Mouse (Mus musculus) liver, embryonic 14.5 days (tissue): ENCODE measurements at regions not wholly inside any gene's neighbourhood (a gene's known extent, or its start where the extent isn't known, plus 50 kb on each side); places are given as distances from the start of the nearest gene placed in this dataset.

Source experiments
- ATAC-seq: fragments of 200-750 bp; cut with Nextera tagmentation; 2 replicates; pipeline ENCODE4 v1.8.0; 2017; ENCODE audit warnings: moderate number of reproducible peaks, mild to moderate bottlenecking, moderate library complexity; ENCODE audit not compliant: insufficient read depth
- DNase-seq, 3 experiments: peaks; one replicate each; pipeline ENCODE4 v3.0.0-alpha.2; 2012 to 2013; ENCODE audit warnings: low read depth in 3 of 3, low spot score in 3 of 3
- H3K27ac ChIP-seq: fragments of 300-500 bp; sonication (generic); 2 replicates; pipeline ENCODE4 v1.5.1; 2014; ENCODE audit warnings: moderate library complexity, mild to moderate bottlenecking, control low read depth, inconsistent platforms
- H3K27me3 ChIP-seq: fragments of 300-500 bp; sonication (generic); 2 replicates; pipeline ENCODE4 v1.6.1; 2014; ENCODE audit warnings: mild to moderate bottlenecking, low read length, moderate library complexity; ENCODE audit not compliant: control insufficient read depth, insufficient read depth
- H3K36me3 ChIP-seq: fragments of 300-500 bp; sonication (generic); replicated peaks from 2 replicates; pipeline ENCODE4 v1.6.1; 2014; ENCODE audit warnings: low read depth; ENCODE audit not compliant: control insufficient read depth, insufficient read depth
- H3K4me1 ChIP-seq, 2 experiments: fragments of 200-500 bp in 1 of 2; fragments of 300-500 bp in 1 of 2; sonication (generic) in 1 of 2; replicated peaks; 2 replicates each; pipeline ENCODE4 v1.6.1; 2012 to 2014; ENCODE audit warnings: antibody characterized with exemption in 1 of 2, inconsistent platforms in 1 of 2, low read length in 1 of 2; ENCODE audit not compliant: control insufficient read depth in 2 of 2, insufficient read depth in 2 of 2
- H3K4me2 ChIP-seq: fragments of 300-500 bp; sonication (generic); 2 replicates; pipeline ENCODE4 v1.6.1; 2014; ENCODE audit warnings: low read depth, mild to moderate bottlenecking, control low read depth, moderate library complexity
- H3K4me3 ChIP-seq, 2 experiments: fragments of 200-500 bp in 1 of 2; fragments of 300-500 bp in 1 of 2; sonication (generic) in 1 of 2; 2 replicates each; pipeline ENCODE4 v1.5.1; 2012 to 2014; ENCODE audit warnings: low read depth in 2 of 2, low read length in 2 of 2, mild to moderate bottlenecking in 2 of 2, control low read depth in 1 of 2, inconsistent platforms in 1 of 2, moderate library complexity in 1 of 2; ENCODE audit not compliant: insufficient read depth in 1 of 2
- H3K9ac ChIP-seq: fragments of 300-500 bp; sonication (generic); replicated peaks from 2 replicates; pipeline ENCODE4 v1.6.1; 2014; ENCODE audit warnings: mild to moderate bottlenecking, control low read depth, moderate library complexity
- H3K9me3 ChIP-seq: fragments of 300-500 bp; sonication (generic); 2 replicates; pipeline ENCODE4 v1.6.1; 2016; ENCODE audit warnings: low read length, mixed read lengths; ENCODE audit not compliant: control insufficient read depth
- CTCF ChIP-seq: IDR thresholded peaks from 2 replicates; pipeline ENCODE4 v1.5.1; 2016; ENCODE audit warnings: antibody characterized with exemption, low read depth, control low read depth
- EP300 ChIP-seq: IDR thresholded peaks from 2 replicates; pipeline ENCODE4 v1.6.1; 2016; ENCODE audit warnings: antibody characterized with exemption, low read depth
- whole genome bisulfite sequencing: fragments of 180-500 bp; shearing (Covaris S2); extraction: QIAGEN DNeasy Blood & Tissue Kit; methylation state at CpG from one replicate; pipeline ENCODE4 v1.1.7; 2014; ENCODE audit not compliant: insufficient replicate concordance; 5-methylcytosine and 5-hydroxymethylcytosine counted together

- H3K4me3 ChIP-seq: no peak overlapping the region
- no peak overlapping the region for H3K4me2 ChIP-seq
- DNase-seq: no peak
- TF ChIP-seq CTCF: no peak
- no peak for TF ChIP-seq EP300
- no peak overlapping the region for H3K27ac ChIP-seq
- no peak for ATAC-seq
- WGBS: 79% methylated on average over 2 of the region's 2 CpGs
- H3K27me3 ChIP-seq: no peaks in the 10 kb centered on the region
- H3K9me3 ChIP-seq: no peaks in the 10 kb centered on the region
- no peaks in the 10 kb centered on the region for H3K36me3 ChIP-seq
- H3K9ac ChIP-seq: no peak overlapping the region
- H3K4me1 ChIP-seq: no peaks in the 10 kb centered on the region
Measured at GRCm38 (mm10) chr3:57228400-57228799, 73.4 kb downstream of the Tm4sf1 start.

- H3K4me1 ChIP-seq: no peaks in the 10 kb centered on the region
- ATAC-seq (no peak), DNase-seq (no peak)
- WGBS: 37% methylated on average over 2 of the region's 2 CpGs
- no peaks in the 10 kb centered on the region for H3K9me3 ChIP-seq
- no peak overlapping the region for H3K9ac ChIP-seq
- TF ChIP-seq CTCF: no peak
- H3K36me3 ChIP-seq: no peaks in the 10 kb centered on the region
- H3K27ac ChIP-seq: no peak overlapping the region
- H3K27me3 ChIP-seq: no peaks in the 10 kb centered on the region
- no peak overlapping the region for H3K4me2 ChIP-seq
- H3K4me3 ChIP-seq: no peak overlapping the region
Measured at GRCm38 (mm10) chr3:57223773-57224172, 78.0 kb downstream of the Tm4sf1 start.

GRCm38 (mm10) chr3:57222318-57222914, 79.4 kb downstream of the Tm4sf1 start:
- TF ChIP-seq EP300 (no peak), CTCF (no peak)
- 45% methylated on average over 3 of the region's 3 CpGs for WGBS

GRCm38 (mm10) chr3:57218431-57218830, 83.4 kb downstream of the Tm4sf1 start:
- no peaks in the 10 kb centered on the region for H3K4me1 ChIP-seq
- no peak for TF ChIP-seq CTCF
- TF ChIP-seq EP300: no peak
- ATAC-seq (no peak), DNase-seq (no peak)
- no peak overlapping the region for H3K4me2 ChIP-seq
- no peak overlapping the region for H3K4me3 ChIP-seq
- no peaks in the 10 kb centered on the region for H3K27me3 ChIP-seq
- H3K9me3 ChIP-seq: no peaks in the 10 kb centered on the region
- 50% methylated on average over 3 of the region's 3 CpGs for WGBS
- H3K36me3 ChIP-seq: no peaks in the 10 kb centered on the region
- no peak overlapping the region for H3K27ac ChIP-seq
- H3K9ac ChIP-seq: no peak overlapping the region

More at GRCm38 (mm10) chr3:57222318-57222914, 79.4 kb downstream of the Tm4sf1 start:
- Histone ChIP-seq H3K4me3 (no peak overlapping the region), H3K4me2 (no peak overlapping the region), H3K9ac (no peak overlapping the region), H3K4me1 (no peaks in the 10 kb centered on the region), H3K9me3 (no peaks in the 10 kb centered on the region), H3K36me3 (no peaks in the 10 kb centered on the region), H3K27ac (no peak overlapping the region), H3K27me3 (no peaks in the 10 kb centered on the region)
- DNase-seq (no peak), ATAC-seq (no peak)

GRCm38 (mm10) chr3:57204066-57204723, 97.6 kb downstream of the Tm4sf1 start:
- Histone ChIP-seq H3K9me3 (no peaks in the 10 kb centered on the region), H3K4me3 (no peak overlapping the region), H3K27ac (no peak overlapping the region), H3K4me1 (no peaks in the 10 kb centered on the region), H3K9ac (no peak overlapping the region), H3K36me3 (no peaks in the 10 kb centered on the region), H3K27me3 (no peaks in the 10 kb centered on the region), H3K4me2 (no peak overlapping the region)
- ATAC-seq (no peak), DNase-seq (peak in 1 of 3 experiments; percentile 1)
- TF ChIP-seq CTCF: peak; percentile 30; the same call in 1 of the 2 replicates
- no peak for TF ChIP-seq EP300
- 22% methylated on average over 3 of the region's 3 CpGs for WGBS
